Mouse (Mus musculus): ENCODE results near the gene Rftn1.

DNA sequence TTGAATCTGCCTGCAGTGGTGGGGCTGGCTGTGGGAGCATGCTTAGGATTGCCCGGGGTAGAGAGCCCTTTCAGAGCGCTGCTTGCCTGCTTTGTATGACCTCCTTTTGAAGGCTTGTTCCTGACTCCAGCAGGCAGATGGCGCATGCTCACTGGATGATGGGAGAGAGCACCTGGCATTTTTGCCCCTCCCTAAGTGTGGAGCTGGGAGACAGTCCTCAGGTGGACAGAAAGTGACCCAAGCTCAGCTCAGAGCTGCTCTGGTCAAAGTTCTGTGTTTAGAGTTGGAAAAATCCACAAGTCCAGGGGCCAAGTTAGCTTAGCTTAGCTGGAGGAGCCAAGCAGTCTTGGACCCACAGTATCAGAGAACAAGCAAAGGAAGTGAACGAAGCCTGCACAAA is 208.9 kb downstream of the Rftn1 start:
- no peak for TF ChIP-seq CTCF (conservative IDR thresholded peaks at IDR 0.05; ENCODE audit: insufficient read depth, insufficient read length, low read depth, low read length)
- TF ChIP-seq POLR2A (IDR thresholded peaks at IDR 0.05; ENCODE audit: low read depth, low read length): no peak
